Mouse (Mus musculus) ovary, postnatal 14 days (tissue): ENCODE results near the gene Pum1.

Source experiments
- DNase-seq: peaks from one replicate; pipeline ENCODE4 v3.0.0; 2022; ENCODE audit warnings: low spot score

Pum1 gene

GRCm38 (mm10) chr4:130792376-130793179 lies 129.5 kb downstream of the Pum1 start, which contains the start of gene Sdc3:
Sdc3 (plus strand) TSS chr4:130792537.
- DNase-seq = no peak

DNA sequence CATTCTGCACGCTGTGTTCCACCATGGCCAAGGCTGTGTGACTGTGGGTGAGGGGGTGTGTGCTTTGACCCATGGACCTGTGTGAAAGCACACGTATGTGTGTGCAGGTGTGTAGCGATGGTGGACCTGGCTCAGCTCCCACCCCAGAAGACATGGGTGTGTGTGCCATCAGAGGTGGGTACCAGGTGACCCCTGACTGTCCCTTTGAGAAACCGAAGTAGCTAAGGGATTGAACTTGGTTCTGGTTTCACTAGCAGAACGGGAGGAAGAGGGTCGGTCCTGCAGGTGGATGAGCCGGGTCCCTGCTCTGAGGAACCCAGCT lies 130.0 kb downstream of the Pum1 start:
- DNase-seq = no peak

DNA sequence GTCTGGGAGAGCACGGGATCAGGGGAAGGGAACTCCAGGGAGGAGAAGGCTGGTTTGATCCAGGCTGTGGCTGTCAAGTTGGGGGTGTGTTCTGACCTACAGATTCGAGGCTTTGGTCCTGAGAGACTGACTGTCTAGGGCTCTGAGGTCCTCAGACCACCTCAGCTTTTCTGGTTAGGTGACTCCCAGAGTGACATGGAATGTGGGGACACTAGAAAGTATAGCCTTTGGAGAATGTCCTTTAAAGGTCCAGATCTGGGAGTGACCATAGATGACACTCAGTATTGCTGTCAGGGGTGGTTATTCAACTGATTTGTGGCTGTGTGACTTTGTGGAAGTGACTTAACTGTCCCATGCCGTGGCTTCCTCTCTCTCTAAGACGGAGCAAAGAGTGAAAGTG lies 131.7 kb downstream of the Pum1 start:
- no peak for DNase-seq

DNA sequence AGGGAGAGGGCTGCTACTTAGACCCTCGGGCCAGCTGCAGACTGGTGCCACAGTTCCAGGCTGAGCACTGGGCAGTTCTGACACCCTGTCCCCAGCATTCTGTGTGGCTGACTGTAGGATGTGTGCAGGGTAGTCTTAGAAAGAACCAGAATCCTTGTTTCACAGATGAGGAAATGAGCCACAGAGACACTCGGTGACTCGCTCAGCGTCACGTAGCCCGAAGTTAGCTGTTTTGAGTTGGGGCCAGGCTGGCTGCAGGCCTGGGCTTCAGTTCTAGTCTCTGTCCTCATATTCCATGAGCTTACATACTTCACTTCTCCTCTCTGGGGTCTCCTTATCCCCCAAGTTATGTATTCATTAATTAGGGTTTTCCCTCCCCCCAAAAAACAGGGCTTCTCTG lies 132.8 kb downstream of the Pum1 start:
- DNase-seq = no peak

DNA sequence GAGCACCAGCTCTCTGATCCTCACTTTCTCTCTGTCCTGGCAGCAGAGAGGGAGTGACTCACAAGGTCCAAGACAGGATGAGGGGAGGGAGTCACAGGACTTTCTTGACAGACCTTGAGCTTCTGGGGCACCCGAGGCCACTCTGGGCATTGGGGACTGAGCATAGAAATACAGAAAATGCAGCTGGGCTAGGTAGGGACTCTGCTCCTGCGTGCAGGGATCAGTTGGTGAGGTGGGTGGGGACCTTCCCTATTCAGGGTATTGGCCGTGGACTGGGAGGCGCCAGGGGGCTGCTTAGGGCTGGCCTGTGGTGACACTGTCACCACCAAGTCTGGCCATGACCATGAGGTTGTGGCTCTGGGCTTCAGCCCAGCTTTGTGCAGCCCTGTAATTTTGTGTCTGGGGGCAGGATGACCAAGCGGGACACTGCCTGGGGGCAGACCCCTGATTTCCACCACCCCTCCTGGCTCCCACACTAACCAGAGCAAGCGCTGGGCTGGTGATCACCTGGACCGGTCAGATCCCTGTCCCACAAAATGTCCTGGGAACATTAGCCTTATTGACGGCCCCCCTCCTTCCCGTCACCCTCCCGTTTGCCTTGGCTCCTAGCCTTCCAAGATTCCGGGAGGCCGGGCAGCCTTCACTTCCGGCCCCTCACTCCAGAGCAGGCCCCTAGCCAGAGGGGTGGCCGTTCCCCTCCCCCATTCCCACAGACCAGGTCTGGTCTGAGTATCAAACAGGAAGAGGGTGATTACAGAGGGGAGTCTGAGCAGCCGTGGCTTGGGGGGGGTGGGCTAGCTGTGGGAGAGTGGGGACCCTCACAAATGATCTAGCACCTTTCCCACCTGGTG lies 134.3 kb downstream of the Pum1 start:
- DNase-seq = no peak

- DNase-seq = no peak
Measured at GRCm38 (mm10) chr4:130798416-130798815, 135.3 kb downstream of the Pum1 start.

DNA sequence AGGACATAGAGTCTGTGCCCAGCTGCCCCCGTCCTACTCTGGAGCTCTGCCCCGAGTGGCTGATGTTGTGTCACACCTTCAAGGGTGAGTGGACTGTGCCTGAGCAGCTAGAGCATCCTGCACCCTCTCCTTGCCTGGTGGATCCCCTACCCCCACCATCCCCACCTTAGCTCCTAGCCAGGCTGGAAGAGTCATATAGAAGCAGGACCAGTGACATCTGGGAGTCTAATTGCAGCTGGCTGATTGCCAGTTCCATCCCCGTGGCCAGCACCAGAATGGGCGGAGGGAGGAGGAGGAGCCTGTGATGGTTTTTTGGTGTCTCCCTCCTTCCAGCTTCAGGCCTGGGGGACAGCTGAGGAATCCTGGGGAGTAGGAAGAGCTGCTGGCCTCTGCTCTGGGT lies 136.0 kb downstream of the Pum1 start:
- no peak for DNase-seq

- DNase-seq = no peak
Measured at GRCm38 (mm10) chr4:130799582-130799981, 136.5 kb downstream of the Pum1 start.

DNA sequence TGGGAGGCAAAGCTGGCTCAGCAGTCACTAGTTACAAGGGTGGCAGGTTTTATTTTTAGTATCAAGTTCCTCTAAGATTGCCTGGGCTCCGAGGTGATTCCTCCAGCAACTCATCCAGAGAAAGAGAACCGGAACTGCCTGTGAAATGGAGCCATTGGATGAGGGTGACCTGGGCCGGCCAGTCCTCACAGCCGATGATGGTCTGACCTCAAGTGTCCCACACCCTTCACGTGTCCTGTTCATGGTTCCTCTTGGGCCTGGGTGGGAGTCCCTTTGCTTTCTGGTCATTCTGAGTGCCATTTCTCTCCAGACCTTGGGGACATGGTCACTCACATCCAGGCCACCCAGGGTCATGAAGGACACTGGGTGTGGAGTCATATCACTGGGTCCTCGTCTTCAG lies 137.0 kb downstream of the Pum1 start:
- DNase-seq = no peak

DNA sequence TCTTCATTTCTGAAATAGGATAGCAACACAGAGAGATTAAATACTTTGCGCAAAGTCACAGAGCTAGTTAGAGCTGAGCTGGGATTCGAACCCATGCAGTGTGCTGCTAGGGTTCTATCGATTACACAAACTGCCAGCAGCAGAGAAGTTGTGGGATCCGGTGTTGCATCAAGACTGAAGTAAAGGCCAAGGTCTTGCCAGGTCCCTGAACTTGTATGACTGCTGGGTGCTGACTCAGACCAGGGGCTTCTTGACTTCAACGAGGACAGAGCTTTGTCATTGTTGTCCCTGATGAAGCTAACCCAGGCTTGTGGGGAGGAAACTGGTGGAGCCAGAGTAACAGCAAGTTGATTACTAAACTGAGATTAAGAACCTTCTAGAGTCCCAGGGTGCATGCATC lies 138.1 kb downstream of the Pum1 start:
- no peak for DNase-seq

DNA sequence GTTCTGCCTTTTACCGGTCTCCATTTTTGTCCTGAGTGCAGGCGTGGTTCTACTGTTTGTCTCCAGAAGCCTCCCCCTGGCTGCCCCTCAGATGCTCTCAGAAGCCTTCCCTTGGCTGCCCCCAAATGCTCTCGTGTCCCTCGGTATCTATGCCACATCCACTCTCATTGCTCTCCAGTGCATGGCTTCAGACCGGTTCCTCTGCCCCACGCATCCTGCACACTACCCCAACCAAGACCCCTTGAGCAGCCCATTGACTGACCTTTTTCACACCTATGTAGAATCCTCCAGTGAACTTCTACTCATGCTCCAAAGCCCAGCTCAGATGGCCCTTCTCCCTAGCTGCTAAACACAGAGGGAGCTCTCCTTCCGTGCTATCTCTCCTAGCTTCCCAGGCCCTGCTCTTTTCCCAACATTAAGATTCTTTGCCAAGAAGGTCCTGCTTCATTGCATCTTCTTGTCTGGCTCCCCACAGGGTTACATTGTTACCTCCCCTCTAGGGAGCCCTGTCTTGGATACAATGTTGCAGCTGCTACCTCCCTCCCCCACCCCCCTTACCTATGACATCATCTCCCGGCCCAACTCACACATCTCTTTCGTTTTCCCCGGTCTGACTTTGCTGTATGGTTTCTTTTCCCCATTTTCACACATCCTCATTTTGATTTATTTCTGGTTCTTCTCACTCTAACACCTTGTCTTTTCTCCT lies 138.7 kb downstream of the Pum1 start:
- DNase-seq = no peak

DNA sequence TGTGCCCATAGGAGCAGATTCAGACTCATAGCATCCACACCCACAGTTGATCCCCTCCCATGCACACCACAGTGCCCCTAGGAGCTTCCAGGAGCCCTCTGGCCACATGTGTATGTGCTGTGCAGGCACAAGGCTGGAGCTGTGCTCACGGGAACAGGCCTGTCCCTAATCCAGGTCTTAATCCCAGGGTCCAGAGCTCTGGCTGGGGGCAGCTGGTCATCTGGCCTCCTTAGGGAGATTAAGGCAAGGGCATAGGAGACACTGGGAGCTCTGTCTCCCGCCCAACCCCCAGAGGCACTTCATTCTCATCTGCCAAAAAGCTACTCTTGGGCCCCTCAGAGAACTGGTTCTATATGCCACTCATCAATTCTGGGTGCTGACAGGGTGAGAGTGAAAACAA lies 140.5 kb downstream of the Pum1 start:
- no peak for DNase-seq

DNA sequence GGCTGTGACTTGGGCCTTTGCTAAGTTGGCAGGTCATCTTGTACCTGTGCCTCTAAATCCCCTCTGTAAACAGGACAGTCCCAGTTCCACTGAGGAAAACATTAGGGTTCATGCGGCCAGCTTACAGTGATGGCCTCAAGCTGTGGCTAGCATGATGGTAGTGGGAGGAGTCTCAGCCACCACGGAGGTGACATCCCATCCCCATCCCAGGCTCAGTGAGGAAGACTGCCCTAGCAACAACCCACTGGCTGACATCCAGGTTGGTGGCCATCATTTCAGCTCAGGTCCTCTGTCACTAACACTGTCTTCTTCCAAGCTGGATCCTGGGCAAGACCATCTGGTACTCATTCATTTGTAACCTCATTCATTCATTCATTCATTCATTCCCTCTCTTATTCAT lies 141.2 kb downstream of the Pum1 start:
- no peak for DNase-seq

DNA sequence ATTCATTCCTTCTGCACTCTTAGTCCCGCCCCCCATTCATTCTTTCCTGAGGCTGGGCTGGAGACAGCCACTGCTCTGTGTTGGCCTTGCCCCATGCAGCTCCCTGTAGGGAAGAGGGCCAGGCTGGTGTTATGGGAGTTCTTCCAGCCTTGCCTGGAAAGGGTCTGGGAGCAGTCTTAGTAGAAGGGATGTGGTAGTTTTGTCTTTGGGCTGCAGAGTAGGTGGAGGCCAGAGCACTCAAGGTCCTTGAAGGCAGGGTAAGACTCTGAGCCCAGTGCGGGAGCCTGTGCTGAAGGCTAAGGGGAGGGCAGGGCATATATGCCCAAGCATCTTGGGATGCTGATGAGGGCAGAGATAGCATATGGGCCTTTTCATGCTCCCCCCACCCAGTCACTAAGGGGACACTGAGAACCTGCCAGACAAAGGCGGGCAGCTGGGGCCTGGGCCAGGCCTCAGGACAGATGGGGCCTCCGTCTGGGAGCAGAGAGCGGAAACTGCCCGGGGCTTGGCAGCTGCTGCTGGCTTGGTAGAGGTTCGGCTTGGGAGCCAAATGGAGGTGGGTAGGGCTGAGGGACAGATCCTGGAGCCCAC lies 141.7 kb downstream of the Pum1 start:
- no peak for DNase-seq

DNA sequence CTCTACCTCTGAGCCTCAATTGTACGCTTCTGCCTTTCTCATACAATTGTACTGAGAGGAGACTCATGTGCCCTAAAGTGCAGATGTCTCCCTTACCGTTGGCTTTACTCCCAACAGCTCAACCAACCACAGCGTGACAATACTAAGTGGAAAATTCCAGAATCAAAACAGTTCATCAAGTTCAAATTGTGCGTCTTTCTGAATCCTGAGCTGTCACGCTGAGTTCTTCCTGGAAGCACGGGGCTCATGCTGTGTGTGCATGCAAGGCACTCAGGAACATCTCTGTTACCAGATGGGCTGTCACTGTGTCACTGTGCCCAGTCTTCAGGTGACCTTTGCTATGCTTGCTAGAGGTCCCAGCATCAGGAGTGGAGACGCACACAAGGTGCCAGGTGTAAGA lies 142.6 kb downstream of the Pum1 start:
- DNase-seq = no peak

DNA sequence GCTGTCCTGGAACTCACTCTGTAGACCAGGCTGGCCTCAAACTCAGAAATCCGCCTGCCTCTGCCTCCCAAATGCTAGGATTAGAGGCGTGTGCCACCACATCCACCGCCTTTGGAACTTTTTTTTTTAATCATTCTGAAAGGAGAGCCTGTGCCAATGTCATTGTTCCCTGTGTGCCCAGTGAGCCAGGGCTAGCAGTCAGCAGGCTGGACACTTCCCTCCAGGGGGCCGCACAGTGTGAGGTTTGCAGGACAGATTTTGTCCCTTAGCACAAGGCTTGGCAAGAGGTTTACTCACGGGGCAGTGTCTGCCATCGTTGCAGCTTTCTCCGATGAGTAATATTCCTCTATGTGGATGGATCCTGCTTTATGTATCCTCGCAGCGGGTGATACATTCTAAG lies 143.6 kb downstream of the Pum1 start:
- no peak for DNase-seq

DNA sequence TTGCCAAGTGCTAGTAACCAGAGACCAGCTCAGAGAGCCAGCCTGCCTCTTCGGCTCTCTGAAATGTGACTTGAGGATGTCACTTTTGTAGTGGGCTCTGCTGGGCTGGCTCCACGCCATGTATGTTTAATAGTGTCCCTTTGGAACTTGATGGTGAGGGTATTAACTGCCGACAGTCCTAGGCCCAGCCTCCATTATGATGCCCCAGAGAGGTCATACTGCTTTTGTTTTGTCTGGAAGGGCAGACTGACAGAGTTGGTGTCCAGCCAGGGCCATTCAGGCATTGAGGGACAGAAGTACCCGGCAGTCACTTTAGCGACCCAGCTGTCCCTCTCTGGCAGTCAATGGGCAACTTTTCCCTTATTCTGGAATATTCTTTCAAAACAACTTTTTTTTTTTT lies 146.7 kb downstream of the Pum1 start:
- no peak for DNase-seq

- no peak for DNase-seq
Measured at GRCm38 (mm10) chr4:130810845-130811244, 147.7 kb downstream of the Pum1 start.

DNA sequence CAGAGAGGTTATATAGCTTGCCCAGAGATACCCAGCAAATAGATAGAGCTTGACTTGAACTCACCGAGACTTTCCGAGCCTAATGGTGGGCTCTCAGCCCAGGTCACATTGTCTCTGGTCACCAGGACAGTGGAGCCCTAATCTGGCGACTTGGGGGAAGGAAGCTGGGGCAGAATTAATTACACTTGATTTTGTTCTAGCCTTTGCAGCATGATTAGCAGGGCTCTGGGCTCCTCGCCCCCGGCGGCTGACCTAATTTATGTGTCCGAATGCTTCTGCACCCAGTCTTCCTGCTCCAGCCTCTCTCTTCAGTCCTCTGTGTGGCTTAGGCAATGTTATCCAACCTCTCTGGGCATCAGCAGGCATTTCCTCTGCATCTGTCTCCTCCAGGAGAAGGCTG lies 148.3 kb downstream of the Pum1 start:
- no peak for DNase-seq

DNA sequence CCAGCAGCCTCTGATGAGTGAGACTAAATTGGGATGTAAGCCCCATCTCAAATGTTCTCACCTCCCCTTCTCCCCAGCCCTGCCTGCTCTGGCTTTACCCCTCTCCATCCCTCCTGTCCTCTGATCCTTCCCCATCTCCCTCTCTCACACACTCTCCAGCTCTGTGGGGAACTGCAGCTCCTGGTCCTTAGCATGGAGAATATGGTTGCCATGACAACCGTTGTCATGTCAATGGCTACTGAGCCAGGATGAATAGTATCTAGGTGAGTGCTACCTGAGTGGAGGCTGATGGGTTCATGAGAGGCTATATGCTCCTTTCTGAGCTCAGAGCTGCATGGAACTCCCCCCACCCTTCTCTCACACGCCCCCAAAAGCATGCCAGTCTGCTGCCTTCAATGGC lies 150.8 kb downstream of the Pum1 start:
- no peak for DNase-seq

- DNase-seq = no peak
Measured at GRCm38 (mm10) chr4:130814742-130815330, 151.7 kb downstream of the Pum1 start.

GRCm38 (mm10) chr4:130815860-130816259 lies 152.7 kb downstream of the Pum1 start:
- no peak for DNase-seq
